Mouse (Mus musculus) gastrocnemius, postnatal 10 days (tissue): ENCODE data around the gene Gabbr2. TPM values are rescaled to one million over a fixed set of nuclear protein-coding genes. Genes with fewer than 3 reads are reported as not detected.

Experiments used
- DNase-seq: peaks from one replicate; pipeline ENCODE4 v3.0.0; 2021; ENCODE audit warnings: mixed read lengths
- total RNA-seq, 2 experiments: library from RNA; stranded (reverse); gene quantifications; 2 replicates each; pipeline ENCODE4 v1.2.3; 2021

The Gabbr2 gene
- total RNA-seq, 2 experiments from 2014 or later, result 0.47 to 0.54 TPM

- DNase-seq, result no peak
These were observed 233.2 kb downstream of the Gabbr2 start for GRCm38 (mm10) chr4:46758340-46759041.

- no peak for DNase-seq
These were observed 237.1 kb downstream of the Gabbr2 start for GRCm38 (mm10) chr4:46754407-46755194.

GRCm38 (mm10) chr4:46752306-46752705 is 239.4 kb downstream of the Gabbr2 start:
- DNase-seq, result no peak

- DNase-seq, result no peak
These were observed 242.7 kb downstream of the Gabbr2 start for GRCm38 (mm10) chr4:46749015-46749414.

- DNase-seq, result no peak
These were observed 244.5 kb downstream of the Gabbr2 start for GRCm38 (mm10) chr4:46747007-46747746.

GRCm38 (mm10) chr4:46745536-46745935 is 246.1 kb downstream of the Gabbr2 start:
- DNase-seq, result no peak

- DNase-seq, result no peak
These were observed 247.0 kb downstream of the Gabbr2 start for GRCm38 (mm10) chr4:46744583-46745155.

- no peak for DNase-seq
These were observed 249.1 kb downstream of the Gabbr2 start for GRCm38 (mm10) chr4:46742601-46743000.

- DNase-seq, result no peak
These were observed 254.7 kb downstream of the Gabbr2 start for GRCm38 (mm10) chr4:46736910-46737511.

- DNase-seq, result no peak
These were observed 256.8 kb downstream of the Gabbr2 start for GRCm38 (mm10) chr4:46734906-46735305.

- no peak for DNase-seq
These were observed 260.1 kb downstream of the Gabbr2 start for GRCm38 (mm10) chr4:46731590-46731989.

GRCm38 (mm10) chr4:46729306-46730042 is 262.2 kb downstream of the Gabbr2 start:
- DNase-seq, result no peak

GRCm38 (mm10) chr4:46728231-46728630 is 263.4 kb downstream of the Gabbr2 start:
- no peak for DNase-seq

GRCm38 (mm10) chr4:46727153-46727552 is 264.5 kb downstream of the Gabbr2 start:
- DNase-seq, result no peak

- no peak for DNase-seq
These were observed 270.7 kb downstream of the Gabbr2 start for GRCm38 (mm10) chr4:46720821-46721557.

GRCm38 (mm10) chr4:46720070-46720469 is 271.6 kb downstream of the Gabbr2 start:
- DNase-seq, result no peak

GRCm38 (mm10) chr4:46718624-46719023 is 273.0 kb downstream of the Gabbr2 start:
- no peak for DNase-seq

- no peak for DNase-seq
These were observed 274.5 kb downstream of the Gabbr2 start for GRCm38 (mm10) chr4:46717156-46717555.

GRCm38 (mm10) chr4:46716361-46716760 is 275.3 kb downstream of the Gabbr2 start:
- DNase-seq, result no peak

- no peak for DNase-seq
These were observed 281.1 kb downstream of the Gabbr2 start for GRCm38 (mm10) chr4:46710523-46710922.

- DNase-seq, result no peak
These were observed 281.7 kb downstream of the Gabbr2 start for GRCm38 (mm10) chr4:46710018-46710417.
